Mouse (Mus musculus) left cerebral cortex, adult 18-20 months (tissue): ENCODE measurements around the gene Pomgnt1. TPM values are rescaled to one million over a fixed set of nuclear protein-coding genes. Genes with fewer than 3 reads are reported as not detected.
A peak's percentile ranks its signal among the peaks of the same experiment; 100 is the strongest.

Experiments used
- DNase-seq, 2 experiments: peaks; one replicate each; pipeline ENCODE4 v3.0.0; 2021 to 2022; ENCODE audit warnings: low spot score in 2 of 2, mixed read lengths in 1 of 2
- total RNA-seq, 2 experiments: library from RNA; stranded (reverse); gene quantifications; 2 replicates each; pipeline ENCODE4 v1.2.3; 2021

Gene Pomgnt1
- total RNA-seq, 2 experiments from 2014 or later: 77.7 to 83.0 TPM

DNA sequence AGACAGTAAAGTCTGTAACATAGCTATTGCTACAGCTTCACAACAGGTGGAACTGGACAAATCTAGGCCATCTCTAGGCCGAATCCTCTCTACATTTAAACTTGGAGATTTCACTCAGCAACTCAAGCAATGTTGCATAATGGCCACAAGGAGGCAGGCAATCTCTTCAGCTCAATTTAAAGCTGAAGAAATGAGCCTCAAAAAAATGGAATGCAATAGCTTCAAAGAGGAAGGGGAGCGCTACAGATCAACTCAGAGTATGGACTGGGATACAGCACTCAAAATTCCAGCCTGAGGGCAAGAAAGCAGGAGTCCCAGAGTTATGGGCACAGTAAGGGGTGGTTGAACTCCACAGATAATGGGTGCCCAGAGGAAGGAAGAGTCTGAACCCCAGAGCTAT is 11.3 kb downstream of the Pomgnt1 start:
- no peak for DNase-seq

DNA sequence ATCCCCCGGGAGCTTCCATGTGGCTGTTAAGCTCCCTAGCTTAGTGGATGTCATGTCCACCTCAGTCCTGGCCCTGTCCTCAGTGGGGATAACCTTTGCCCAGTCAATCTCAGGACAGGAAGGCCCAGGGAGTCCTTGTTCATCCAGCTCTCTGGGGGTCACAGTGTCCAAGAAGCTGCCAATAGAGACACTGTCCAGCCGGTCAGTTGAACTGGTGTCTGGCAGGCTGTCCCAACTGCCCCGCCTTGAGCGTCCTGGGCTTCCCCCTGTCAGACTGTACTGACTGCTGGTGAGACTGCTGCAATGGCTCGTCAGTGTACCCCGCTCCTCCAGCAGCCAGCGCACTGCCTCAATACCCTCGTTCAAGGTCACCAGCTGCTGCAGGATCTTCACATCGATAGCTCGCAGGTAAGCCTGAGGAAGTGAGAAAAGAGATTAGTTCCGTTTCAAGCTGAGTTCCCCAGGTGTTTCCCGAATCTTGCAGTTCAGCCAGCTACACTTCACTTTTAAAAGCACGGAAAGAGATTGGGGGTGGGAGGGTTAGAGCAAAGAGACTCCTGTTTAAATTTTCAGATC is 13.9 kb downstream of the Pomgnt1 start:
- no peak for DNase-seq

- DNase-seq: no peak
These were observed 17.3 kb downstream of the Pomgnt1 start for GRCm38 (mm10) chr4:116140801-116141574.

DNA sequence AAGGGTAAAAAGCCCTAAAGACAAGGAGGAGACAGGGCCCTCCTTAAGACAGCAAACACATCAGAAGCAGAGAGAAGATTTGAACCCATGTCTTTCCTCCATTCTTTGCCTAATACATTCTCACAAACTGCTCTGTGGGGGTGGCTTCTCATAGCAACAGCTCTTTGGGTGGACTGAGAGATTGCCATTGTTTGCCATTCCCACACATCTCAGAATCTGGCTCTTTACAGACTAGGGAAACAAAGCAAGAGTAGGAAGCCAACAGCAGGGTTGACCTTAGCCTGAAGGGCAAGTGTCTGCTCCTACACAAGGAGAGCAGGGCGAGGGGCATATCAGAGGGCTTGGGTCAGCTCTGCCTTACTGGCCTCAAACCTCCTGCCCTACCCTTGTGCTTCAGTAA is 18.1 kb downstream of the Pomgnt1 start:
- DNase-seq: no peak

GRCm38 (mm10) chr4:116142269-116142668 is 18.6 kb downstream of the Pomgnt1 start:
- DNase-seq: no peak

- DNase-seq: no peak
These were observed 19.7 kb downstream of the Pomgnt1 start for GRCm38 (mm10) chr4:116143317-116143811.

DNA sequence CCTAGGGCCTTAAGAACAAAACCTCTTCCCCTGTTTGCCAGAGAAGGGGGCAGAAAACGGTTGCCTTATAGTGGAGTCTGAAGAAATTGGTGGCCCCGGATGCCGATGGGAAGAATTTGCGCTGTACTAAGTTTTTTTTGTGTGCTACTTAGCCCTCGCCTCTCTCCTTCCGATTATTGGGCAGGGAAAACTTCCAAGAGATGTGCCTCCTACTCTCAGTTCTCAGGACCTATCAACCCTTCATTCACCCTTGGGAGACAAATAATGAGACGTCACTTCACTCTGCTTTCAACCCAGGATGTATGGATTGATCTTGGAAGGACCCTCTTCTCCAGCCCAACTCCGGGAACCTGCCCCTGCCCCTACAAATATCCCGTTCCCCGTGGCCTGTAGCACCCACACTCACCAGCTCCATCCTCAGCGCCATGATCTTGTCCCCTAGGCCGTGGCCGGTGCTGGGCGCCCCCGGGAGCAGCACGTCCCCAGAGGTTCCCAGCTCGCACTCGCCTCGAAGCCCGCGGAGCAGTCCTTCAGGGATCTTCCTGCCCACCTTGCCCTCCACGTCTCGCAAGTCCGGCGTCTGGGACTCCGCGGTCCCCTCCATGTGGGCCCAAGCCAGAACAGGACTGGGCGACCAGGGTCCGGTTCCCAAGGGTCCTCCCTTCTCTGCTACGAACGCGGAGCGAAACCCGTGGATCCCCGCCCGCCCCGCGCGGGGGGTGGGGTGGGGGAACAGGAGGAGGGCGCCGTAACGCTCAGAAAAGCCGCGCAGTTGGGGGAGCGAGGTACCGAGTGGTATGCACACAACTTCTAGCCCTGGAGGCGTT is 20.5 kb downstream of the Pomgnt1 start:
- DNase-seq: peak; percentile 71 to 83

DNA sequence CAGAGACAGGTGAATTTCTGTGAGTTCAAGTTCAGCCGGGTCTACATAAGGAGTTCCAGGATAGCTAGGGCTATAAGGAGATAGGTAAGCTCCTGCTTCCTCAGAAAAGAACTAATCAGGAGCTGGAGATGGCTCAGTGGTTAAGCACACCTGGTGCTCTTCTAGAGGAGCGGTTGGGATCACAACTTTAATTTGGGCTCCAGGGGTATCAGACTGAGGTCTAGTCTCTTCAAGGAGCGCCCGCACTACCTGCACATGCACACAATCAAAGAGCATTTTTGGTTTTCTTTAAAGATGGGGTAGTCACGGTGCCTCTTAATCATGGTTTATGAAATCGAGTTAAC is 26.1 kb downstream of the Pomgnt1 start:
- no peak for DNase-seq

GRCm38 (mm10) chr4:116150156-116150861 is 26.7 kb downstream of the Pomgnt1 start:
- peak; percentile 48 to 64 for DNase-seq

- no peak for DNase-seq
These were observed 27.2 kb downstream of the Pomgnt1 start for GRCm38 (mm10) chr4:116150862-116151221.

DNA sequence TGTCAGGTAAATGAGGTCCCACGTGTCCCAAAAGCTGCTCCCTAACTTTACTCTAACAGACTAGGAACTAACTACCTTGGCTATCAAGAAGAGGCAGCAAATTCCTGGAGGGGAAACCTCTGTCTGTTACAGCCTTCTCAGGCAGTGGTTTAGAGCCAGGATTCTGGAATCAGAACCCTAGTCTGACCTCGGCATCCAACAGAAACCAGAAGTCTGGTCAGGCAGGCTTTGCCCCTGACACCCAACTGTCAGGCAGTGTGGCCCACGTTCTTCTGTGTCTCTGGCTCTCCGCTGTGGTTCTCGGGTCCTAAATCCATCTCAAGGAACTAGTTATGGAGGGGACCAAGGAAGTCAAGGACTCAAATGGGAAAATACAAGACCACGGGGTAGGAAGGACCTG is 27.6 kb downstream of the Pomgnt1 start, which contains the start of gene Lurap1:
TSS of gene Lurap1 (minus strand) at position 101 of the 400 bp plus-strand sequence.
- DNase-seq: no peak

GRCm38 (mm10) chr4:116152702-116153101 is 29.1 kb downstream of the Pomgnt1 start:
- DNase-seq: no peak

- no peak for DNase-seq
These were observed 34.2 kb downstream of the Pomgnt1 start for GRCm38 (mm10) chr4:116157882-116158281.

GRCm38 (mm10) chr4:116159912-116160311 is 36.3 kb downstream of the Pomgnt1 start:
- DNase-seq: peak in 1 of 2 experiments; percentile 47

GRCm38 (mm10) chr4:116160769-116161168 is 37.1 kb downstream of the Pomgnt1 start:
- peak; percentile 83 to 89 for DNase-seq

DNA sequence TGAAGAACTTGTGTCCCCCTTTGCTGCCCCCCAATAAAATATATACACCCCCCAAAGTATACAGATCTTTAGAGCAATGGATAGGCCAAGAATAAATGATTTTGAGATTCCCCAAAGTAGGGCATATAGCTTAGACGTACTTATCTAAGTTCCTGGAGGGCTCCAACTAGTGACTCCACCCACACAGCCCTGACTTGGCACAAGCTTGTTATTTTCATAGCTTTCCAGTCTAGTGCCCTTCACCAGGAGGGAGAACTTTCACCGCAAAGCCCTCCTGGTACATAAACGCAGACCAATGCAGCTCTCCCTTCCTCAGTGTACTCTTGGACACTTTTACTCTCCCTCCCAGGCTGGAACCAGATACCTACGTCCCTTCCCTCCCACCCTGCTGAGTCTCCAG is 38.5 kb downstream of the Pomgnt1 start:
- DNase-seq: no peak

- no peak for DNase-seq
These were observed 41.3 kb downstream of the Pomgnt1 start for GRCm38 (mm10) chr4:116164759-116165554.

DNA sequence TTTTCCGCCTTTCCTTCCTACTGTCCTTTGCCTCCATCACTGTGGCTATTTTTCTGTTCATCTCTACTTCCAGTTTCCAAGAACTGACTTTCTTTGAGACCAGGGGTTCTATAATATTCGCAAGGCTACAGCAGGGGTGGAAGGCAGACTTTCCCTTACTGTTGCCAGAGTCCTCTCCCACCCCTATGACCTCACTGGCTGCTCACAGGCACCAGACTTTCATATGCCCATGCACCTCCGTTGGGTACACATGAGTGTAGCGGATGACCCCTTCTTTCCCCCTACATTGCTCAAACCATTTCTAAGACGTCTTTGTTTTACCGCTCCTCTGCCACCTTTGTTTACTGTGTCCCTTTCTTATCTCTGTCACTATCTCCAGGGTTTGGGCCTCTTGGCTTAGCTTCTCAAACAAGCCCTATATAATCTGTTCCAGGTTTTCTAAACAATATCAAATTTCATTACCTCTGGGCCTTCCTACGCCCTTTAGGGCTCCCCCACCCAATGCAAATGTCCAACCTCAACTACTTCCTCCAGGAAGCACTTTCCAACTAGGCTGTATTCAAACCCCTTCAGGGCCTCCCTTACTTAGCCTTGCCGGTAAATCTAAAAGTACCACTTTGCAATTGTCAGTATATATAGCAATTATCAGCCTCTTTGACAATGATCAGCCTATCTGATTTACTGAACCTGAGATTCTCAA is 42.2 kb downstream of the Pomgnt1 start:
- no peak for DNase-seq

GRCm38 (mm10) chr4:116167404-116167803 is 43.8 kb downstream of the Pomgnt1 start, which contains the start of gene Tspan1:
Gene Tspan1 (minus strand): TSS chr4:116167601.
- no peak for DNase-seq
